Mouse (Mus musculus): Measurements from ENCODE around the gene Cyb561a3. TPM values are rescaled to one million over a fixed set of nuclear protein-coding genes. Genes with fewer than 3 reads are reported as not detected.

Gene Cyb561a3
- polyA plus RNA-seq, 1 experiment, result 35.8 TPM

DNA sequence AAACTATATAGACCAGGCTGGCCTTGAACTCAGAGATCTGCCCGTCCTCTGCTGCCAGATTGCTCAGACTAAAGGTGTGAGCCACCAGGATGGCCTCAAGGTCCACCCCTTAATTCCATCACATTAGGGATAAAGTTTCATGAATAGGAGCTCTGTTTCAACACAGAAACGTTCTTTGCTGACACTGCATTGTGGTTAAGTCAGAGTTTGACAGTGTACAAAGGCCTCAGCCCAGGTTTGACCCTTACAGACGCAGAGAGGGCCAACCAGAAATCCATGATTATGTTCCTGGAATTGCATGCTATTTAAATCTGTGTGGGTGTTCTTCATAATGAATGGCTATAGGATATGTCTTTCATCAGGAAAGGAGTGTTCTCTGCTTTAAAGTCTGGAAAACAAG, 13.3 kb downstream of the Cyb561a3 start:
- DNase-seq (ENCODE audit: low spot score), result no peak

DNA sequence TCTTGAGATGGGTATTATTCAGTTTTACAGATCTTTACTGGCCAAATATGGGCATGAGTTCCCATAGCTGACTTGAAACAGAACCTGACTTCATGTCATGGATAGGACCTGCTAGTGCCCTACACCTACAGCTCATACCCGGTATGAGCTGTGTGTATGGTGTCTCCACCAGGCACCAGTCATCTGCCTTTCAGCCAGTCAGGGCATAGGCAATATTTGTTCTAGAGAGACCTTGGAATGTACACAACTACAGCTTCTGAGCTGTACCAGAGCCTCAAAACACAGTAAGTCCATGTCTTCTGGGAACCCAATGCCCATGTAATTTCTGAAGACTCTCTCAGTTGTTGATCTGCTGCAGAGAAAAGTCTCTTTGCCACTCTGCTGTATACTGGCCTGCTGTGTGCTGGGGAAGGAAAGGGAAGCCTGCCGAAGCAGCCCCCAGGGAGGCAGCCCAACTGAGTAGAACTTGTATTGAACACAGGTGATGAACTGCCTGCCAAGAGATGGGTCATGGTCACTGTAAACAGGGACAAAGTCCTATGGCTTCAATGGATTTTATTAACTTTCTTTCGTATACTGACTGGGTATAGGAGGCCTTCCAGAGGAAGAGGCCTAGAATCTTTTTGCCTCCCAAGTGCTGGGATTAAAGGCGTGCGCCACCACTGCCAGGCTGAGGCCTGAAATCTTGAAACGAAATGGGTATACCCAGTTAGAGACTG, 14.8 kb downstream of the Cyb561a3 start:
- DNase-seq (ENCODE audit: low spot score), result no peak

DNA sequence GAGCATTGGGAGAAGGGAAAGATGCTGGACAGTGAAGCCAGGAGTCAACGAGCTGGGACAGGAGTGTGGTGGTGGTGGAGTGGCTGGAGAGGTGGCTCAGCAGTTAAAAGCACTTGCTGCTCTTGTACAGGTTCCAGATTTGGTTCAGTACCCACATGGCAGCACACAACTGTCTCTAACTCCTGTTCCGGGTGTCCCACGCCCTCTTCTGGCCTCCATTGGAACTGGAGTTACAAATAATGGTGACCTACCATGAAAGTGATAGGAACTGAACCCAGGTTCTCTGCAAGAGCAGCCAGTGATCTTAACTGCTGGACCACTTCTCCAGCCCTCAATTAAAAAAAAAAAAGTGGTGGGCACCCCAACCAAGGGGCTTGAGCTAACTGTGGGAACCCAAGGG, 21.2 kb downstream of the Cyb561a3 start:
- DNase-seq (ENCODE audit: low spot score), result no peak

DNA sequence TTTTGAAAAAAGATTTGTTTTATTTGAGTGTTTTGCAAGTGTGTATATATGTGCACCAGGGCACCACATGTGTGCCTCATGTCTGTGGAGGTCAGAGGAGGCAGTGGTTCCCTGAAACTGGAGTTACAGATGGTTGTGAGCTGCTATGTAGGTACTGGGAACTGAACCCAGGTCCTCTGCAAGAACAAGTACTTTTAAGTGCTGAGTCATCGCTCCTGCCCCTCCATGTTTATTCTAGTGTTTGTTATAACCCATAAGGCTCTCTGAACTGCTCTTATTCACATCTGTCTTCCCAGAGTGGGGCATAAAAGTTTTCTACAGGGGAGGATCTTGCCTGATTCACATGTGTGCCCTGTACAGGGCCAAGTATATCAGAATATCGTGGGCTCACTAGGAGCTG, 22.7 kb downstream of the Cyb561a3 start:
- DNase-seq (ENCODE audit: low spot score), result no peak

DNA sequence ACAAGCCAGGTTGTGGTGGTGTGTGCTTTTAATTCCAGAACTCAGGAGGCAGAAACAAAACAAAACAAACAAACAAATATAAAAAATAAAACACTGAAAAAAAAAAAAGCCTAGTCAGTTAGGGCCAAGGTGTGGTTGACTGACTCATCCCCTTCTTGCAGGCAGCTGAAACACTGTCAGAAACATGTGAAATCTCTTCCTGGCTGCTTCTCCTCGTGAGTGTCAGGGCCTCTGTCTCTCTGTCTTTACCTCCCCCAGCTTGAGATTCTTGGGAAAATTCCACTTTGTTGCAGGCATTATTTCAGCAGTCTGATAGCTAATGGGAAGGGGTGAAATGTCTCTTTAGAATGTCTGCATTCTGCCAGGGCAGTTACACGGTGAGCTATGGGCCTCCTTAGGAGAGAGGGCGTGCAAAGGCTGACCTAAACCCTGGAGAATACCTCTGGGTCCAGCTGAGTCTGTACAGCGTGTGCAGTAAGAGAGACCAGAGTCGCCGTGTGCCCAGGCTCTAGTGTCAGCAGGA, 25.3 kb downstream of the Cyb561a3 start:
- no peak for DNase-seq (ENCODE audit: low spot score)

DNA sequence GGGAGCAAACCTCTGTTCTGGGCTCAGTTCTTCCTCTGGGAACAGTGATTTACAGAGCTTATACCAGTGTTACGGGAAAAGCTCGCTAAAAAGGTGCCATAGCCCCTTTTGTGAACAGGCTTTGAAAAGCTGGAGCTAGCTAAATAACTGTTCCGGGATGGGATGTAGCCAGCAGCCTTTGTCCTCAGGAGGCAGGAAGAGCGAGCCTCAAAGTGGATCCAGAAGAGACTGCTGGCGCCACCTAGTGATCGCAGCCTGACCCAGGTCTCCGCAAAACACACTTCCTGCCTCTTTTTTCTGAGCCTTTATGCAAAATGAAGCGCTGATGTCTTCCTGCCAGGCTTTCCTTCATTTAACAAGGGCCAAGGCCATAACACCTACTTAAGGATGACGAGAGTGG, 25.8 kb downstream of the Cyb561a3 start:
- peak; percentile 61 for DNase-seq (ENCODE audit: low spot score)

DNA sequence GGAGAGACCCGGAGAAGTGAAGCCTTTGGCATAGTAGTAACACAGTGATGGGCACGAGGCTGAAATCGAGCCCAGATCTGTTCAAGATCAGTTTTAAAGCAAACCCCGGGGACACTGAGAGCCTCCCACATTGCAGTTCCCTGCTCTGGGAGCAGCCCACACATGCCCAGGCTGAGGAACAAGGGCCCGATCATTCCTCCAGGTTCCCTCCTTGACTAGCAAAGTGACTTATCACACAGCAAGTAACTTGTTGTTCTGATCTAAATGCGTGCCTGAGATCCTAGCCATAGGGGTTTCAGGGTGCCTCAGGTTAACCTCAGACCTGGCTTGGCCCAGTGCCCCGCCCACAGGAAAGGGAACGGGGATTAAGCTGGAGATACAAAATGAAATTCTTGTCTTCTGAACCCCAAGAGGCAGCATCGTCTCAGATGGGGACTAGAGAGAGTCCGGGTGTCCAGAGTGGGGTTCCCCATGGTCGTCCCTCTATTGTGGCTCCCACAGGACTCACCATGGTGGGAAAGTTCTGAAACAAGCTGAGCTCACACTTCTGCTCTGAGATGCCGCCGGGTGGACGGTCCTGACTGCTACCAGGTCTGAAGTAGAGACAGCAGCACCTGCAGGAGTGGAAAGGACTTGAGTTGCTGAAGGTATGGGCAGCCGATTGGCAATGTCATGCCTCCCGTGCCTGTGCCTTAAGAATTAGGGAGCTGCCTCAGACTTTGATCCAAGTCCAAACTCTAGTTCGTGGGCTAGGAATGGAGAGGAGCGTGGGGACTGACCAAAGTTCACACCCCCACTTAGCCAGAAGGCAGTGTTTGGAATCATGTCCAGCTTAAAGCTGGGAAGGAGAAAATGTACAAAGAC, 26.9 kb downstream of the Cyb561a3 start:
- no peak for DNase-seq (ENCODE audit: low spot score)

DNA sequence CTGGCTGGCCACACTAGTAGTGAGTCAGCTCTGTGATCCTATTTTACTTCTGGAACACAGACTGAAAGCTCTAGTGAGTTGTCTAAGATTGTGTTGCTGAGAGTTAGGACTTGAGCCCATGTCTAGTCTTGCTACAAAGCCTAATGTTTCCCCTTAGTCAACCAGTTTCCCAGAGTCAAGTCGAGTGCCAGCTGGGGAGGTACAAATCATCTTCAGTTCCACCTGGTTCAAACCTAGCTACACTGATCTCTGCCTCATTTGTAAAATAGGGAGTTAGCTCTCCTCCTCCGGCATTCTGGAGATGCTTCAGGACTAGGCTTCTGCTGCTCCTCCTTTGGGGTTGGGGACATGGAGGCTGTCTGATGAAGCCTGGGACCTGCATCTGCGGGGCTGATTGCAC, 27.6 kb downstream of the Cyb561a3 start:
- DNase-seq (ENCODE audit: low spot score), result no peak

DNA sequence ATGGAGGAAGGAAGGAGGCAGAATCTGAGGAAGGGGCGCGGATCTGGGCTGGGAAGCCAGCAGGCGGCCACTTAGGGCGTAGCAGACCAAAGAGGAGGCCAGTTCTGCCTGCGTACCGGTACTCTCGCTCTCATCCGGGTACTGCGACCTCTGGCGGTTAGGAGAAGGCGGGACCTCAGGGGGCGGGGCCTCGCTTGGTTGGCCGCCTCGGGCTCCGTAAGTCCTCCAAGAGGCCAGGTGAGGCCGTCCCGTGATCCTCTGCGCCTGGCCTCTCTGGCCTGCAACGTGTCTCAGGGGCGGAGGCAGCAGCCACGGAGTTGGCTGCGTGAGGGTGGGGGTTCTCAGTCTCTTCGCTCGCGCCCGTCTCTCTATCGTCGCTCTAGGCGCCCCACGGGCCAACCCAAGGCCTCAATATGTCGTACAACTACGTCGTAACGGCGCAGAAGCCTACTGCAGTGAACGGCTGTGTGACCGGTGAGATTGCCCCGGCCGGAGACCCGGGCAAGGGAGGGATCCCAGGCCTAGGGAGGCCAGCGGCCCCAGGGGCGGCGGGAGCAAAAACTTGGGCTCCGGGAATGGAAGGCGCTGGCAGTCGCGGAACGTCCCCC, 28.4 kb downstream of the Cyb561a3 start, which contains the start of the genes Ddb1 and Tkfc:
TSS of gene Ddb1 (plus strand) at position 35 of the 608 bp plus-strand sequence.
TSS of gene Tkfc (minus strand) at position 362 of the 608 bp plus-strand sequence.
- DNase-seq (ENCODE audit: low spot score), result peak; percentile 97

DNA sequence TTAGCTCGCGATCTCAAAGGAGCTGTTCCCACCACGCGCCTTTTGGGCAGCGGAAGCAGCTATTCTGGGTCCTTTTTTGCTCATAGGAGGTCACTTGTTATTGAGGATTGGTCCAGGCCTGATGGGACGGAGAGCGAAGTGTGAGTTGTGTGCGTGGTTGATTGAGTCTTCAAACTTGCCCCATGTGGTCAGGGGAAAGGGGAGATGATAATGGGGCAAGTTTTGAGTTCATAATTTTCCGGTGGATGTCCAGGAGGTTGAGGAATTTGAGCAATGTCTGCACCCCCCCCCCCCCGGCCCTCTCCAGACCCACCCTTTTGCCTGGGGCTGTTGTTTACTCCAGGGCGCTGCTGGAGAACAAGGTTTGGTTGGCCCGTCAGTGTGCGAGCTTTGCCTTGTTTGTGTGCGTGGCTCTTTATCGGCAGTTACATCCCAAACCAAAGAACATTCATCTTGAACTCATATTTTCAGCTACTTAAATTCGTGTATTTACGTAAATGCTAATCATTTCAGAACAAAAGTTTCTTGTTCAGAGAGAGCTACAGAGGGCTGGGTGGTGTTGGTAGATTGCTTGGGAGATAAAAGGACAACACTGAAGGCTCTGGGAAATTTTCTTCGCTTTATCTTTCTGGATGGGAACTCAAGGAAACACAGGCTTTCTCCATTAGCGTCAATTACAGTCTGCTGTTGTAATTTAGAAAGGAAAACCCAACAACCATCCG, 29.1 kb downstream of the Cyb561a3 start:
- DNase-seq (ENCODE audit: low spot score), result no peak

DNA sequence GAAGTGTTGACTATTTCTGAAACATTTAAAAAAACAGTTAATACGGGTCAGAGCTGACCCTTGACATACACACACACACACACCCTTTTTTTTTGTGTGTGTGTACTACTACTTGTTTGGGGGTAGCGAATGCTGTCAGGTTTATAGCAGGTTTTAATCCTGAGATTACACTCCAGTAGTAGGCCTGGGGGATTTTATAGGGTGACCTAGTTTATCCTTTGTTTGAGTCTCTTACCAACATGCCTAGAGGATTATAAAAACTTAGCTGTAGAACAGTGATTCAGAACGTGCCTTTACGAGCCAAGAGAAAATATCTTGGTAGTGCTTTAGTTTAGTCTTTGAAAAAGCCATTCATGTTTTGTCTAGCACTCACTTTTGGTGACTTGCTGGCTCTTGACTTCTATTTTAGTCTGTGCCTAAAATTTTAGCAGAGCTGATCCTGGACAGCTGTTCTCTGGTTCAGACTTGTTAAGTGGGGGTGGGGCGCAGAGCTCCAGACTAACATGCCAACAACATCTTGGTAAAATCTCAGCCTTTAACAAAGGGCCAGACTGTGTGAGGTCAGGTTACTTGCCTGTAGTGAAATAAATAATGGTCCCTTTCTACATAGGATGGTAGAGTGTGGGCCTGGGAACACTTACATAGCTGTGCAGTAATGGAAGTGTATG, 31.7 kb downstream of the Cyb561a3 start:
- no peak for DNase-seq (ENCODE audit: low spot score)

DNA sequence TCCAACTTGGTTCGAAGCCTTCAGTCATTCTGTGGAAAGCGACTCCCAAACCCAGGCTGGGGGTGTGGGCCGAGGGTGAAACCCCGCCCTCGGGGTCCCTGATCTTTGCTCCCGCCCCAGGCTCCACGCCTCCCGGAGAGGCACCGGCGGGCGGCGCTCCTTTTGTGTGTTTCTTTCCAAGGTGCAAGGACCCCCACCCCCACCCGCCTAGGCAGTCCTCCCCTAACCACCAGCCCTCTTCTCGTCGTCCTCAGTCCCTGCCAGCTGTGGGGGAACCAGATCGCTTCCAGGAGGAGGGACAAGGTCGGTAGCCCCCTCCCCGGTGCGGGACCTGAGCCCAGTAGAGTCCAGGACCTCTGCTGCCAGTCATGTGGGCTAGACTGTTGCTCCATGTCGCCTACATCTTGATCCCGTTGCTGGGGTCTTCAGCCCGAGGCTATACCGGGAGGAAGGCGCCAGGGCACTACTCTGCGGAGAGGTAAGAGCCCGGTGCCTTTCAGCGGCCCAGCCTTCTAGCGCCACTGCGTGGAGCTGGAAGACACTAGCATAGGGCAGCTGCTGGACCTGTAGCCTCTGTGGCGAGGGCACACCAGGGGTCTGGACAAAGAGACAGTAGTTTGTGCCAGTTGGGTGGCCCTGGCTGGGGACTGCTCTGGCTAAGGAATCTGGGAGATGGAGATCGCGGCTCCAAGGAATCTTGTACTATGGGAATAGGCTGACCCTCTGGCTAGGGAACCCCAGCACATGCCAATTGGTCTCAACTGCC, 57.3 kb downstream of the Cyb561a3 start, which contains the start of gene Vwce:
TSS of gene Vwce (plus strand) at position 108 of the 766 bp plus-strand sequence.
- no peak for DNase-seq (ENCODE audit: low spot score)

DNA sequence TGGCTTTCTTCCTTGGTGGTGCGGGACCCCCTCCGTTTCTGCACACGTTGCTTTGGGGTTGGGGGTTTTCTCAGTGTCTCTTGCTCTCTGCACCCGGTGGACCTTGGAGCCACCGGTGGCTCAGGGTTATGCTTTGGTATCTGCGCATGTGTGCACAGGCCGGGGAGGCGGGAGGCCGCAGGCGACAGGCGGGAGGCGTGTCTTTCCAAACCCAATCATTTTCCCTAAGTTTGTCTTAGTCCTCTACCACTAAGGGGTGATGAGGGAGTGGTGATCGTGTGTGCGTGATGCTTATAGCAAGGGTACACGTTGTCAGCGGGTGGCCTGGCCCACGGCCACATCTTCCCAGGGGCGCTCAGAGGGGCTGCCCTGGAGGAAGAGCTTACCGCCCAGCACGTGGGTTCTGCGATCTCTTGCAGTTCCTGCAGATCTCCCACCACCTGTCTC, 57.9 kb downstream of the Cyb561a3 start:
- no peak for DNase-seq (ENCODE audit: low spot score)

DNA sequence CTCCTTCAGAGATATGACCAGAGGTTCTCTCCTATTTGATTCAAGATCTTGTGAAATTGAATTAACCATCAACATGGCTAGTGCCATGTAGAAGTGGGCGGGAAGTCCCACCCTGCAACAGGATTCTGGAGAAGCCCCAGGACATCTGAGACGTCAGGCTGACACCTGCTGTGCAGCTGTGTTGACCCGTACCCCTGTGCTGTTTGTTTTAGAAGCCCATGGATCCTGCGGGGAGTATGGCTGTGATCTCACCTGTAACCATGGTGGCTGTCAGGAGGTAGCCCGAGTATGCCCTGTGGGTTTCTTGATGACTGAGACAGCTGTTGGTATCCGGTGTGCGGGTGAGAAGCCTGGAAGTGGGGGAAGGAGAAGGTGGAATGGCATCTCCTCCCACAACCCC, 60.9 kb downstream of the Cyb561a3 start:
- DNase-seq (ENCODE audit: low spot score), result no peak

DNA sequence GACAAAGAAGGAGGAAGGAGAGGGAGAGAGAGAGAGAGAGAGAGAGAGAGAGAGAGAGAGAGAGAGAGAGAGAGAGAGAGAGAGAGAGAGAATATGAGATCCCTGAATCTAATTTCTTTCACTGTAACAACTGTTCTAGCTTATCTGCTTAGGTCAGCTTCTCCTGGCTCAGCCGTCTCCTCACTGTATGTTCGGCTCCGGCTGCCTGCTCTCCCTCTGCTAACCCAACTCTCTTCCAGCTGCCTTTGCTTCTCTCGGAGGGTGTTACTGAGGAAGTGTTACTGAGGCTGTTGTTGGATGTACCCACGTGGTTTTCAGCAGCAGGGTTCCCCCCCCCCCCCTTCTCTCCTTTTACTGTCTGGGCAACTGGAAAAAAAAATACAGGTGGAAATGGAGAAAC, 63.1 kb downstream of the Cyb561a3 start:
- DNase-seq (ENCODE audit: low spot score), result no peak

DNA sequence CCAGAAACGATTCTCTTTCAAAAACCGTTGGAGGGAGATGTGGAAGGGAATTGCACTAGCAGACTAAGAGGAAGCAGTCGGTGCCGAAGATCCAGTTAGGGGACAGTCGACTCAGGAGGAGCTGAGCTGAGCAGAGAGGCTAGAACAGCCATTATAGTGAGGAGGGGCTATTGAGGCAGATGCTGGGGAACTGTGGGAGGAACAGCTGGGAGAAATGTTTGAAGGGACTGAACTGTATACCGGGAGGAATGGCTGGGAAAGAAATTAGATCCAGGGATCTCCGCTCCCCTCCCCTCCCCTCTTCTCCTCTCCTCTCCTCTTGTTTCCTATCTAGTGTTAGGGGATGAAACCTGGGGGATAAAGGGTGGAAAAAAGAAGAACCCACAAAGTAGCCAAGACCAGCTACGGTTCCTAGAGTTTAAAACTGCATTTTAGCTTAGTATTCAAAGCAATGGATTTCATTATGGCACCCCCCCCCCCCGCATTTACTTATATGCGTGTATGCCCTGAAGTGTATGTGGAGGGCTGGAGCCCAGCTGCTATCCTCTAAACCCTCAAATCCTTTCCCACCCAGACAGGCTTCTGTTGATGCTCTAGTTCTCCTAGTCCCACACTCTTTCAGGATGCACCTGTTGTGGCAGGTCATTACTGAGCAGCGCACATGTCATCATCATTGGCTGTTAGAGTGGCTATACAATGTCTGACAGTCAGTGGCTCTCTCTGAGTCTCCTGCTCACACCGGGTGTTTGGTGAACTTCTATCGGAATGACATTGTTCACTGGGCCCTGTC, 63.8 kb downstream of the Cyb561a3 start:
- DNase-seq (ENCODE audit: low spot score), result no peak

All from urinary bladder, adult 2 months (tissue).